In the genomic region with DNA sequence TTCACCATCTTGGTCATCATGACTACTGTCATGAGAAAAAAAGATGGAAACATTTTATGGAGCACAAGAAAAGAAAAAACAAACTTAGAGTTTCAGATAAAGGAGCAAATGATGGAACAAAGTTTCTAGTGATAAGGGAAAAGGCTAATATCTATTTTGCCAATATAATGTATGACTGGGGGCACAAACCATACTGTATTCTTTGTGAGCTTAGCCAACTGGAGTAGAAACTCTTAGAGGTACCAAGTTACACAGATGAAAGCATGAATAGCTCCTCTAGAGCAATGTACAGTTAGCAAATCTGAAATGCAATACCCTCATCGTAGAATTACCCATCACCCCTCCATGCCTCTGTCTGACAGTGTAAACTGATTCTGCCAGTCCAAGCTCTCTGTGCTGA, we compare ENCODE assay signal across 27 mouse cellular contexts. TPM values are rescaled to one million over a fixed set of nuclear protein-coding genes. Genes with fewer than 3 reads are reported as not detected.
DNase-seq lines count a peak whose midpoint lies in the region; ATAC-seq and TF ChIP-seq lines count a peak whose summit lies in the region.
"Had no signal": no experiment of that assay in that cellular context is flagged by ENCODE, and none has a peak within 500 bp of the region (broad histone marks: within the 10 kb centered on the region; RNA-seq: fewer than 3 reads in every experiment).

No protein-coding gene starts in this region.

- H3K27me3 ChIP-seq in liver, embryonic 11.5 days (replicated peaks; ENCODE audit: control insufficient read depth, insufficient read depth, low read length), result no peaks in the 10 kb centered on the region
- H3K27me3 ChIP-seq in liver, postnatal 0 days (ENCODE audit: insufficient read depth, low read length), result no peaks in the 10 kb centered on the region
- no peaks in the 10 kb centered on the region for H3K27me3 ChIP-seq in CH12.LX (replicated peaks)
- no peaks in the 10 kb centered on the region for H3K27me3 ChIP-seq in liver, embryonic 14.5 days (ENCODE audit: control insufficient read depth, insufficient read depth, low read length)
- H3K27me3 ChIP-seq: embryonic facial prominence, embryonic 12.5 days; embryonic facial prominence, embryonic 15.5 days; heart, embryonic 12.5 days; heart, embryonic 15.5 days; hindbrain, embryonic 13.5 days had no signal

- DNase-seq in liver, embryonic 11.5 days (ENCODE audit: low spot score), result no peak
- DNase-seq in liver, postnatal 0 days, result no peak
- no peak for DNase-seq in CH12.LX (ENCODE audit: extremely low read depth)
- no peak for DNase-seq in liver, embryonic 14.5 days (ENCODE audit: low read depth in 3 of 3, low spot score in 3 of 3)
- no peak for DNase-seq in ovary, postnatal 14 days (ENCODE audit: low spot score)
- DNase-seq in gastrocnemius, postnatal 14 days, result no peak
- DNase-seq: adrenal gland, adult 2 months; adrenal gland, postnatal 14 days; B cell, adult 2 months; cerebellum, adult 11 months; cerebellum, adult 2 months; cerebellum, adult 9-11 months; cerebellum, postnatal 25 days; forebrain, postnatal 0 days; gastrocnemius, adult 2 months; gastrocnemius, postnatal 25 days; heart, adult 18-20 months; heart, postnatal 10 days; heart, postnatal 36 days had no signal

- no peak overlapping the region for H3K9ac ChIP-seq in liver, embryonic 11.5 days (ENCODE audit: low read depth, low read length)
- no peak overlapping the region for H3K9ac ChIP-seq in liver, postnatal 0 days (replicated peaks)
- peak overlapping the region; percentile 68 for H3K9ac ChIP-seq in CH12.LX (ENCODE audit: insufficient read depth, low read depth)
- no peak overlapping the region for H3K9ac ChIP-seq in liver, embryonic 14.5 days (replicated peaks)
- H3K9ac ChIP-seq: embryonic facial prominence, embryonic 12.5 days; embryonic facial prominence, embryonic 15.5 days; forebrain, postnatal 0 days; heart, embryonic 12.5 days; heart, embryonic 15.5 days; hindbrain, embryonic 13.5 days had no signal

- no peak overlapping the region for H3K27ac ChIP-seq in liver, embryonic 11.5 days (ENCODE audit: low read depth, low read length)
- H3K27ac ChIP-seq in liver, postnatal 0 days (ENCODE audit: low read depth), result no peak overlapping the region
- peak overlapping the region; percentile 96 for H3K27ac ChIP-seq in CH12.LX (ENCODE audit: insufficient read depth, low read depth)
- H3K27ac ChIP-seq in liver, embryonic 14.5 days, result peak overlapping the region; percentile 25
- H3K27ac ChIP-seq: embryonic facial prominence, embryonic 12.5 days; embryonic facial prominence, embryonic 15.5 days; gastrocnemius, adult 2 months; heart, embryonic 15.5 days; hindbrain, embryonic 10.5 days; hindbrain, embryonic 13.5 days had no signal

- peaks cover 5% of the 10 kb centered on the region for H3K79me2 ChIP-seq in CH12.LX (replicated peaks; ENCODE audit: control insufficient read depth, extremely low read depth, insufficient read depth, poor library complexity, severe bottlenecking)

- no peak overlapping the region for H3K4me3 ChIP-seq in liver, embryonic 11.5 days (ENCODE audit: low read depth, low read length)
- H3K4me3 ChIP-seq in liver, postnatal 0 days (ENCODE audit: low read depth, low read length), result no peak overlapping the region
- peak overlapping the region; percentile 50 to 52 (median 50) for H3K4me3 ChIP-seq in CH12.LX (replicated peaks in 1 of 3; ENCODE audit: low read depth in 2 of 3, low read length in 2 of 3, poor library complexity in 1 of 3)
- H3K4me3 ChIP-seq in liver, embryonic 14.5 days (ENCODE audit: insufficient read depth in 1 of 2, low read depth in 2 of 2, low read length in 2 of 2), result no peak overlapping the region
- H3K4me3 ChIP-seq: embryonic facial prominence, embryonic 12.5 days; embryonic facial prominence, embryonic 15.5 days; gastrocnemius, adult 2 months; heart, embryonic 12.5 days; heart, embryonic 15.5 days; hindbrain, embryonic 10.5 days; hindbrain, embryonic 13.5 days had no signal

- no peak; the same call in 1 of the 2 replicates for TF ChIP-seq RAD21 in CH12.LX (IDR thresholded peaks at IDR 0.05; ENCODE audit: low read depth, low read length)

- dilution Hi-C loops in CH12.LX (cut with MboI; ENCODE audit: extremely low pct_ligation_motif_present, extremely low pct_unique_long_range_greater_than_20kb, low sequenced_read_pairs), result no loop called here

- no peak overlapping the region for H3K4me2 ChIP-seq in liver, embryonic 11.5 days
- H3K4me2 ChIP-seq in liver, postnatal 0 days (ENCODE audit: low read depth, low read length), result no peak overlapping the region
- H3K4me2 ChIP-seq in CH12.LX (ENCODE audit: insufficient read depth, low read depth, poor library complexity, severe bottlenecking), result peak overlapping the region; percentile 72
- no peak overlapping the region for H3K4me2 ChIP-seq in liver, embryonic 14.5 days (ENCODE audit: low read depth)
- H3K4me2 ChIP-seq: embryonic facial prominence, embryonic 12.5 days; embryonic facial prominence, embryonic 15.5 days; heart, embryonic 12.5 days; heart, embryonic 15.5 days; hindbrain, embryonic 13.5 days had no signal

- ATAC-seq in liver, embryonic 11.5 days (replicated peaks; ENCODE audit: low FRiP score), result 0 out of 2 replicates have a peak, but pooled peaks have one; percentile 37
- ATAC-seq in liver, postnatal 0 days, result no peak
- peak; percentile 27; the same call in 1 of the 2 replicates for ATAC-seq in liver, embryonic 14.5 days (ENCODE audit: insufficient read depth)
- ATAC-seq: forebrain, embryonic 14.5 days; forebrain, postnatal 0 days; hindbrain, embryonic 16.5 days had no signal

- TF ChIP-seq EP300 in liver, postnatal 0 days (IDR thresholded peaks at IDR 0.05; ENCODE audit: low read depth), result no peak
- TF ChIP-seq EP300 in CH12.LX (IDR thresholded peaks at IDR 0.05; ENCODE audit: low read length), result peak; percentile 24; the same call in 1 of the 2 replicates
- TF ChIP-seq EP300 in liver, embryonic 14.5 days (IDR thresholded peaks at IDR 0.05; ENCODE audit: low read depth), result no peak

- 63% methylated on average over 1 of the region's 1 CpGs for WGBS in liver, embryonic 11.5 days
- 69% methylated on average over 1 of the region's 1 CpGs for WGBS in liver, postnatal 0 days (ENCODE audit: insufficient replicate concordance)
- WGBS in liver, embryonic 14.5 days (ENCODE audit: insufficient replicate concordance), result 50% methylated on average over 1 of the region's 1 CpGs

- no peak for TF ChIP-seq CTCF in liver, postnatal 0 days (IDR thresholded peaks at IDR 0.05; ENCODE audit: low read depth)
- TF ChIP-seq CTCF in CH12.LX (conservative IDR thresholded peaks at IDR 0.05 in 1 of 2, IDR thresholded peaks at IDR 0.05 in 1 of 2; ENCODE audit: low read depth in 2 of 2, low read length in 2 of 2), result no peak
- TF ChIP-seq CTCF in liver, embryonic 14.5 days (IDR thresholded peaks at IDR 0.05; ENCODE audit: low read depth), result no peak

- in situ Hi-C loops in CH12.LX (cut with MboI; ENCODE audit: low pct_ligation_motif_present, low pct_unique_long_range_greater_than_20kb, low sequenced_read_pairs), result no loop called here

- intact Hi-C loops in gastrocnemius, postnatal 14 days (cut with DNase I; ENCODE audit: low total_unique reads), result no loop called here

- no peaks in the 10 kb centered on the region for H3K36me3 ChIP-seq in liver, embryonic 11.5 days (ENCODE audit: control insufficient read depth, insufficient read depth, low read length)
- no peaks in the 10 kb centered on the region for H3K36me3 ChIP-seq in liver, postnatal 0 days (replicated peaks; ENCODE audit: insufficient read depth, low read length)
- H3K36me3 ChIP-seq in CH12.LX (replicated peaks in 1 of 2; ENCODE audit: control insufficient read depth in 1 of 2, insufficient read depth in 1 of 2, low read length in 1 of 2), result no peaks in the 10 kb centered on the region
- H3K36me3 ChIP-seq in liver, embryonic 14.5 days (replicated peaks; ENCODE audit: control insufficient read depth, insufficient read depth, low read depth), result no peaks in the 10 kb centered on the region
- H3K36me3 ChIP-seq: embryonic facial prominence, embryonic 12.5 days; embryonic facial prominence, embryonic 15.5 days; heart, embryonic 12.5 days; heart, embryonic 15.5 days; hindbrain, embryonic 10.5 days; hindbrain, embryonic 13.5 days had no signal

- TF ChIP-seq POLR2A in CH12.LX (IDR thresholded peaks at IDR 0.05; ENCODE audit: low read depth, low read length), result no peak

- H3K9me3 ChIP-seq in liver, embryonic 11.5 days (ENCODE audit: control insufficient read depth, low read length), result no peaks in the 10 kb centered on the region
- no peaks in the 10 kb centered on the region for H3K9me3 ChIP-seq in liver, postnatal 0 days (ENCODE audit: low read length)
- H3K9me3 ChIP-seq in CH12.LX (replicated peaks; ENCODE audit: low read length), result no peaks in the 10 kb centered on the region
- H3K9me3 ChIP-seq in liver, embryonic 14.5 days (ENCODE audit: control insufficient read depth, low read length), result no peaks in the 10 kb centered on the region
- H3K9me3 ChIP-seq: embryonic facial prominence, embryonic 12.5 days; embryonic facial prominence, embryonic 15.5 days; heart, embryonic 12.5 days; heart, embryonic 15.5 days; hindbrain, embryonic 10.5 days; hindbrain, embryonic 13.5 days had no signal

- peaks cover 26% of the 10 kb centered on the region for H3K4me1 ChIP-seq in liver, embryonic 11.5 days (replicated peaks; ENCODE audit: control insufficient read depth, insufficient read depth, low read length)
- H3K4me1 ChIP-seq in liver, postnatal 0 days (ENCODE audit: insufficient read depth), result peaks cover 11% of the 10 kb centered on the region; the same call in 1 of the 2 replicates
- peaks cover 6 to 57% of the 10 kb centered on the region in 2 experiments; a peak in 3 of 4 replicates for H3K4me1 ChIP-seq in CH12.LX (ENCODE audit: control insufficient read depth in 1 of 2, insufficient read depth in 2 of 2)
- peaks cover 31 to 32% of the 10 kb centered on the region in 2 experiments for H3K4me1 ChIP-seq in liver, embryonic 14.5 days (replicated peaks; ENCODE audit: control insufficient read depth in 2 of 2, insufficient read depth in 2 of 2, low read length in 1 of 2)
- H3K4me1 ChIP-seq: embryonic facial prominence, embryonic 15.5 days; hindbrain, embryonic 13.5 days had no signal

TF ChIP-seq in CH12.LX, 34 proteins besides CTCF, POLR2A, EP300 and RAD21 (continues in another document):
- no peak for TF ChIP-seq ZNF384 (IDR thresholded peaks at IDR 0.05; ENCODE audit: low read depth, low read length)
- no peak for TF ChIP-seq PAX5 (IDR thresholded peaks at IDR 0.05; ENCODE audit: low read length)
- peak; percentile 78; the same call in 1 of the 2 replicates for TF ChIP-seq CHD1 (IDR thresholded peaks at IDR 0.05; ENCODE audit: low read depth, low read length)
- no peak for TF ChIP-seq KAT2A (IDR thresholded peaks at IDR 0.05; ENCODE audit: insufficient replicate concordance, low read length)

RNA-seq across cellular contexts. Expression of gene Gtdc1, which starts 26.7 kb away (rescaled TPM):
- 8.1 and 8.5 TPM in 2 replicates for polyA plus RNA-seq in liver, embryonic 11.5 days (2014; fragmentation: Nextera tagmentation; extraction: Ambion mirVana)
- polyA plus RNA-seq in liver, postnatal 0 days (2015; fragmentation: Nextera tagmentation; extraction: Ambion mirVana), result 7.8 and 8.5 TPM in 2 replicates
- total RNA-seq in CH12.LX (2012; rRNA removed) (10.6 and 15.8 TPM in 2 replicates), CH12.LX (2014; rRNA removed) (18.2 and 19.2 TPM in 2 replicates)
- 9.3 and 11.1 TPM in 2 replicates for polyA plus RNA-seq in CH12.LX (2012; ENCODE audit: insufficient read length, low read depth)
- 3.3 and 5.8 TPM in 2 replicates for polyA plus RNA-seq in liver, embryonic 14.5 days (2012; rRNA removed)
- 3.6 and 4.2 TPM in 2 replicates for polyA plus RNA-seq in liver, embryonic 14.5 days (2014; fragmentation: Nextera tagmentation; extraction: Ambion mirVana)
- total RNA-seq in gastrocnemius, postnatal 14 days (2021), result 10 to 100 TPM; 23.5 to 24.4 TPM

Comparison
In these comparisons a context has a peak if more than half of its experiments do, and no peak if none do; other contexts are left out.
1. H3K27ac ChIP-seq: peak in CH12.LX (single experiment) and liver, embryonic 14.5 days (single experiment); none in liver, embryonic 11.5 days (single experiment) and liver, postnatal 0 days (single experiment).
2. H3K4me3 ChIP-seq: peak in CH12.LX (3 of 3); none in liver, embryonic 11.5 days (single experiment), liver, postnatal 0 days (single experiment) and liver, embryonic 14.5 days (0 of 2).